Mouse (Mus musculus) spleen, adult 2 months (tissue): Measurements from ENCODE around the gene Lrrc29. TPM values are rescaled to one million over a fixed set of nuclear protein-coding genes. Genes with fewer than 3 reads are reported as not detected.
A peak's percentile ranks its signal among the peaks of the same experiment; 100 is the strongest.

ENCODE experiments used
- DNase-seq, 2 experiments: peaks; one replicate each; pipeline versions ENCODE4 v3.0.0 to v3.0.0-alpha.2; 2012 to 2021; ENCODE audit warnings: low spot score in 2 of 2, low read depth in 1 of 2
- H3K27ac ChIP-seq: fragments of 200-500 bp; 2 replicates; pipeline ENCODE4 v1.5.1; 2012; ENCODE audit warnings: low read length, inconsistent platforms; ENCODE audit not compliant: insufficient read depth
- H3K27me3 ChIP-seq: fragments of 200-500 bp; 2 replicates; pipeline ENCODE4 v1.6.1; 2012; ENCODE audit warnings: mild to moderate bottlenecking, moderate library complexity, low read length, inconsistent platforms; ENCODE audit not compliant: control insufficient read depth, insufficient read depth
- H3K36me3 ChIP-seq: fragments of 200-500 bp; 2 replicates; pipeline ENCODE4 v1.6.1; 2012; ENCODE audit warnings: mild to moderate bottlenecking, low read length, inconsistent platforms; ENCODE audit not compliant: control insufficient read depth, insufficient read depth
- H3K4me1 ChIP-seq: fragments of 200-500 bp; 2 replicates; pipeline ENCODE4 v1.6.1; 2011; ENCODE audit warnings: inconsistent platforms; ENCODE audit not compliant: control insufficient read depth, insufficient read depth, insufficient read length
- H3K4me3 ChIP-seq: fragments of 200-500 bp; 2 replicates; pipeline ENCODE4 v1.5.1; 2011; ENCODE audit warnings: mild to moderate bottlenecking, inconsistent platforms; ENCODE audit not compliant: insufficient read depth, insufficient read length; ENCODE audit errors: extremely low read depth
- CTCF ChIP-seq: fragments of 200-500 bp; IDR thresholded peaks from 2 replicates; pipeline ENCODE4 v1.5.1; 2011; ENCODE audit warnings: mild to moderate bottlenecking, inconsistent platforms; ENCODE audit not compliant: insufficient read depth, insufficient read length, insufficient replicate concordance; ENCODE audit errors: extremely low read depth
- POLR2A ChIP-seq: fragments of 200-500 bp; IDR thresholded peaks from 2 replicates; pipeline ENCODE4 v1.6.1; 2011; ENCODE audit warnings: low read depth, low read length, inconsistent platforms
- WGBS: fragments of 180-500 bp; shearing (Covaris S2); methylation state at CpG from one replicate; pipeline ENCODE4 v1.1.7; 2018; 5-methylcytosine and 5-hydroxymethylcytosine counted together
- polyA plus RNA-seq: library from polyadenylated mRNA; depleted of rRNA; stranded (reverse); fragments of >200 nt; gene quantifications from 2 replicates; pipeline ENCODE4 v1.2.3, GENCODE M21; 2012

Gene Lrrc29
- polyA plus RNA-seq, 1 experiment, result 9.2 TPM

DNA sequence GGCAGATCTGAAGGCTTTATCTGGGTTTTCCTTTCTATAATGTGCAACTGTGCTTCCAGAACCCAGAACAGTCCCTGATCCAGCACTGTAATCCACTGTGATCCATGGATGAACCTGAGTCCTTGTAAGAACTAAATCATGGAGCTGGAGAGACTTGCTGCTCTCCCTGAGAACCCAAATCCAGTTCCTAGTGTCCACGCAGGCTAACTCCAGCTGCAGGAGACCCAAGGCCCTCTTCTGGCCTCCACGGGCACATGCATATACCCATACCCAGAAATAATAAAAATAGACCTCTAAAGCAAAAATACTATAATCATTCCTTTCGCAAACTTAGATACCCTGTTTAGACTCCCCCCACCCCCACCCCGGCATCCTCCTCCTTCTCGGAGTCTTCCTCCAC is 37.8 kb downstream of the Lrrc29 start:
- H3K4me3 ChIP-seq, result no peak overlapping the region
- DNase-seq, result no peak
- 90% methylated on average over 5 of the region's 5 CpGs for WGBS
- TF ChIP-seq POLR2A, result no peak
- no peak for TF ChIP-seq CTCF
- peaks cover 11% of the 10 kb centered on the region for H3K4me1 ChIP-seq
- H3K27ac ChIP-seq, result no peak overlapping the region
- no peaks in the 10 kb centered on the region for H3K36me3 ChIP-seq
- no peaks in the 10 kb centered on the region for H3K27me3 ChIP-seq

DNA sequence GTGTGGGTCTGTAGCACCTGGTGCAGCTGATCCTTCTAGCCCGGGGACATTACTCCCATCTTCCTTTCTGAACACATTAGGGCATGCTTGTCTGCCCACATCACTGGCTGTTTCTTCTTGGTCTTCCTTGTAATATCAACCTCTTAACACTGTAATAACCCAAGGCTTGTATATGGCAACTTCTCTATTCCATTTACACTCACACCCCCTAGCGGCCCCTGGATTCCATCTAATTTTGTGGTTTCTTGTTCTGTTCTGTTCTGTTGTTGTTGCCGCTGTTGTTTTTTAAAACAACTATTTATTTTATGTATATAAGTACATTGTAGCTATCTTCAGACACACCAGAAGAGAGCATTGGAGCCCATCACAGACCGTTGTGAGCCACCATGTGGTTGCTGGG is 39.2 kb downstream of the Lrrc29 start:
- Histone ChIP-seq H3K27me3 (no peaks in the 10 kb centered on the region), H3K27ac (no peak overlapping the region), H3K36me3 (no peaks in the 10 kb centered on the region), H3K4me3 (no peak overlapping the region), H3K4me1 (peaks cover 11% of the 10 kb centered on the region)
- WGBS, result 91% methylated on average over 4 of the region's 4 CpGs
- no peak for DNase-seq
- TF ChIP-seq POLR2A (no peak), CTCF (no peak)

DNA sequence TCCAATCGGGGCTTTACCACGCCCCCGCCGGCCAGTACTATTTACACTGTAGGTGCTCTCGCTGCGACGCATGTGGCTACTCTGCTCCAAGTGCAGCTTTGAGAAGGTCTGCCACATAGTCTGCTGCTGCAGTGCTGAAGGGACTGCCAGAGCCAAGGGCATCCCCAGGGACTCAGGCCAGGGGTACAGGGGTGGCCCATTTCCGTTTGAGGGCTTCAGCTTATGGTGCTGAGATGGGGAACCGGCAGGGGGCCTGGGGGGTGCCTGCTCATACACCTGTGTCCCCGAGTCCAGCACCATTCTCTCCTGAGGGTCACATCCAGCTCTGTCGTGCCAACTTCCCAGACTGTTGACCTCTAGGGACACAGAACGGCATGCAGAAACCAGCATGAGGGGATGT is 40.6 kb downstream of the Lrrc29 start:
- Histone ChIP-seq H3K27me3 (no peaks in the 10 kb centered on the region), H3K4me3 (no peak overlapping the region), H3K36me3 (no peaks in the 10 kb centered on the region), H3K27ac (no peak overlapping the region), H3K4me1 (peaks cover 9% of the 10 kb centered on the region)
- DNase-seq, result no peak
- TF ChIP-seq POLR2A (no peak), CTCF (no peak)
- WGBS, result 86% methylated on average over 12 of the region's 12 CpGs

DNA sequence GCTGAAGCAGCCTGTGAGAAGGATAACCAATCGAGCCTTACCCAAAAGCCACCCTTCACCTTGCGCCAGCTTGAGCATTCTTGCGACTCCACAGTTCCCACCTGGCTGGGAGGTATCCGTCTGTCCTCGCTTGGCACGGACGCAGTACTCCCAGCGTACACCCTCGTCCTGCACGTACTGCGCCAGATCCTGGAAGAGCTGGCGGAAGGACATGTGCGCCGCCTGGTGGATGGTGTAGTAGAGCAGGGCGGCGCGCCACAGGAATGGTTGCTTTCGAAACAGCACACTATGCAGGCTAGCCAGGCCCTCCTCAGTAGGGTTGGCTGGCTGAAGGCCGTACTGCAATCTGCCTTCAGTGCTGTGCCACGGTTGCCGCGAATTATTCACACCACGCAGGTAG is 43.0 kb downstream of the Lrrc29 start:
- TF ChIP-seq POLR2A (no peak), CTCF (peak; percentile 73; the same call in 1 of the 2 replicates)
- peaks cover 7% of the 10 kb centered on the region for H3K4me1 ChIP-seq
- peak in 1 of 2 experiments; percentile 41 for DNase-seq
- H3K27ac ChIP-seq, result no peak overlapping the region
- no peaks in the 10 kb centered on the region for H3K27me3 ChIP-seq
- H3K4me3 ChIP-seq, result no peak overlapping the region
- no peaks in the 10 kb centered on the region for H3K36me3 ChIP-seq
- WGBS, result 61% methylated on average over 23 of the region's 23 CpGs

DNA sequence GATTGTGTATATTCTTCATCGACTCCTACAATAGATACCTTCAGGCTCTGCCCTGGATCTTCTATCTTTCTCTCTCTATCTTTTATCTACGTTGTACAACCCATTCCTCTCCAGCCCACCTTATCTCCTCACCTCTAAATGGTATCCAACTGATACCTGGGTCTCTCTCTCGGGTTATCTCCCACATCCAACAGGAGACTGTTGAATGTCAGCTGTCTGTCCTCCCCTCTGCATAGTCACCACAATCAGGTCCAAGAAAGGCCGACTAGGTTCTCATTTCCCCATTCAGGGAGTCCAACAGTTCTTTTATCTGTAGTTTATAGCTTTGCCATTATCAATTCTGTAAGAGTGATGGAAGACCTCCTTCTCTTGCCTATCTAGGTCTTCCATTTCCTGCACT is 43.8 kb downstream of the Lrrc29 start:
- H3K27me3 ChIP-seq, result no peaks in the 10 kb centered on the region
- TF ChIP-seq CTCF (no peak), POLR2A (no peak)
- H3K36me3 ChIP-seq, result no peaks in the 10 kb centered on the region

DNA sequence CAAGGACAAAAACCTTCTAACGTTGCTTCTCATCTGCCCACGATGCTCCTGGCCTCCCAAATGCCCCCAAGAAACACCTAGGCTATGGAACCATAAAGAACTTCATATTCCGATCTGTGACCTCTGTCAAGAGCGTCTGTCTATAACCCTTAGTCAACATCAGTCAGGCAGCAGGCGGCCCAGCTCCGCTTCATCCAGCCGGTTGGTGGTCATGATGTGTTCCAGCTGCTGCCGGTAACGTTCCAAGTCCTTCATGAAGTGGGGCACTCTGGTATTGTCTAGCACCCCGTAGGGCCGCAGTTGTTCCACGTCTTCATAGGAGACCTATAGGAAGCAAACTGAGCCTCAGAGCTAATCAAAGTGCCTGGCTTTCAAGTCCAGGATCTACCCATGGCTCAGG is 44.3 kb downstream of the Lrrc29 start:
- TF ChIP-seq CTCF, result no peak
- TF ChIP-seq POLR2A, result no peak
- DNase-seq, result no peak
- H3K27me3 ChIP-seq, result 0 out of 2 replicates have a peak, but pooled peaks cover 2% of the 10 kb centered on the region
- WGBS, result 93% methylated on average over 12 of the region's 12 CpGs
- no peak overlapping the region for H3K27ac ChIP-seq
- H3K4me1 ChIP-seq, result peaks cover 7% of the 10 kb centered on the region
- no peak overlapping the region for H3K4me3 ChIP-seq
- H3K36me3 ChIP-seq, result no peaks in the 10 kb centered on the region

More for the DNA sequence above, 43.8 kb downstream of the Lrrc29 start:
- Histone ChIP-seq H3K4me1 (peaks cover 7% of the 10 kb centered on the region), H3K4me3 (no peak overlapping the region), H3K27ac (no peak overlapping the region)
- DNase-seq, result no peak
- 81% methylated on average over 4 of the region's 4 CpGs for WGBS

DNA sequence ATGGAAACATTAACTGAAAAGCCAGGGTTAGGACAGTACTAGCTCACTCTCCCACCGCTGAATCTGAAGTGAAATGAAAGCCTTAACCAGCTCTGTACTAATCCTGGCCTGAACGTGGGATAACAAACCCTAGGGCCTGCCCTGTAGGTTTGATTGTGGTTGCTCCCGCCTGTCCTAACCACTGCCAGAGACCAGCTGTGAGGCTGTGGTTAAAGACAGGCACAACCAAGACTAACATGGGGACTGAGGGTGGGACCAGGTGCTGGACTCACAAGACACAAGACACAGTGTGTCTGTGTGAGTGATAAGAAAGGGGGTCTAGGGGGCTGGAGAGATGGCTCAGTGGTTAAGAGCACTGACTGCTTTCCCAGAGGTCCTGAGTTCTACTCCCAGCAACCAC is 45.5 kb downstream of the Lrrc29 start:
- Histone ChIP-seq H3K27me3 (peaks cover 12% of the 10 kb centered on the region), H3K4me3 (no peak overlapping the region), H3K4me1 (peaks cover 14% of the 10 kb centered on the region), H3K36me3 (no peaks in the 10 kb centered on the region), H3K27ac (no peak overlapping the region)
- no peak for DNase-seq
- no peak for TF ChIP-seq POLR2A
- TF ChIP-seq CTCF, result no peak
- 43% methylated on average over 3 of the region's 3 CpGs for WGBS

DNA sequence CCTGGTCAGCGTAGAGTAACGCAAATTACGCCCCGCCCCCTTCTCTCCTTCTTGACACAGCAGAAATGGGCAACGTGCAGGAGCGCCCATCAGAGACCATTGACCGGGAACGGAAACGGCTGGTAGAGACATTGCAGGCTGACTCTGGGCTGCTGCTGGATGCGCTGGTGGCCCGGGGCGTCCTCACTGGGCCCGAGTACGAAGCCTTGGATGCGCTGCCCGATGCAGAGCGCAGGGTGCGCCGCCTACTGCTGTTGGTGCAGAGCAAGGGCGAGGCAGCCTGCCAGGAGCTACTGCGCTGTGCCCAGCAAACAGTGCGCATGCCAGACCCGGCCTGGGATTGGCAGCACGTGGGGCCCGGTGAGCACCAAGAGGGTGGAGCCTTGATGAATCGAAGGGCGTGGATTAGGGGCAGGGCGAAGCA is 47.2 kb downstream of the Lrrc29 start:
- Histone ChIP-seq H3K36me3 (no peaks in the 10 kb centered on the region), H3K27me3 (peaks cover 15% of the 10 kb centered on the region), H3K27ac (no peak overlapping the region), H3K4me3 (peak overlapping the region; percentile 12; the same call in 1 of the 2 replicates), H3K4me1 (peaks cover 14% of the 10 kb centered on the region)
- WGBS, result 5% methylated on average over 28 of the region's 28 CpGs
- DNase-seq, result peak in 1 of 2 experiments; percentile 33
- TF ChIP-seq POLR2A (no peak), CTCF (no peak; the same call in 1 of the 2 replicates)
